Mouse (Mus musculus): ENCODE results near the gene Prrt3.

The Prrt3 gene

GRCm38 (mm10) chr6:113487125-113487576 is 14.6 kb downstream of the Prrt3 start:
- peak; percentile 33 for DNase-seq

GRCm38 (mm10) chr6:113483729-113484128 is 18.0 kb downstream of the Prrt3 start:
- DNase-seq, result no peak

DNA sequence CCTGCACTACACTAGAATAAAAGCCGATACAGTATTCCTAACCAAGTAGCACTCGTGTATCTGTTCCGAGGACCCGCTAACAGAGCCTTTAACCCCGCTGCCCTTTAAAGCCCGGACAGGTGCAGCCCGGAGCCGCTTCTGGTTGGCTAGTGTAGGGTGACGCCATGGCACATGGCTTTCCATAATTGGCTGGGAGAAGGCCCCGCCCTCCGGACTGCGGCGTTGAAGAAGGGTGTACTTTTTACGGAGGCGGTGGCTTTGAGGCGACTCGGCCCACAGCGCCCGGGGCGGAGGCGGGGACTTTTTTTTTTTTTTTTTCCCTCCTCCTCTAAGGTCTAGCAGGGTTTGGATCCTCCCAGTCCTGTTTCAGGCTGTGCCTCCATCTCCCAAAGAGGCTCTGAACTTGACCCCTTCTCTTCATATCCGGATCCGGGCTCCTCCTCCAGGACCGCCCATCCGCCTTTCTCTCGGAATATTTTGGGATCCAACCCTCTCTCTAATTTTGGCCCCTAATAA is 18.6 kb downstream of the Prrt3 start, which contains the start of gene Creld1:
Creld1 (plus strand) TSS at position 198 of the 516 bp plus-strand sequence.
- DNase-seq, result peak; percentile 91

DNA sequence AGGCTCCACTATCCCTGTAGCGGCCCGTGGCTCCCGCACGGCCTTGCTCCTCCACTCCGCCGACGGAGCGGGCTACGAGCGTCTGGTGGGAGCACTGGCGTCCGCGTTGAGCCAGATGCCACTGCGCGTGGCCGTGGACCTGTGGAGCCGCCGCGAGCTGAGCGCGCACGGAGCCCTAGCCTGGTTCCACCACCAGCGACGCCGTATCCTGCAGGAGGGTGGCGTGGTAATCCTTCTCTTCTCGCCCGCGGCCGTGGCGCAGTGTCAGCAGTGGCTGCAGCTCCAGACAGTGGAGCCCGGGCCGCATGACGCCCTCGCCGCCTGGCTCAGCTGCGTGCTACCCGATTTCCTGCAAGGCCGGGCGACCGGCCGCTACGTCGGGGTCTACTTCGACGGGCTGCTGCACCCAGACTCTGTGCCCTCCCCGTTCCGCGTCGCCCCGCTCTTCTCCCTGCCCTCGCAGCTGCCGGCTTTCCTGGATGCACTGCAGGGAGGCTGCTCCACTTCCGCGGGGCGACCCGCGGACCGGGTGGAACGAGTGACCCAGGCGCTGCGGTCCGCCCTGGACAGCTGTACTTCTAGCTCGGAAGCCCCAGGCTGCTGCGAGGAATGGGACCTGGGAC is 19.1 kb downstream of the Prrt3 start:
- peak; percentile 39 for DNase-seq

DNA sequence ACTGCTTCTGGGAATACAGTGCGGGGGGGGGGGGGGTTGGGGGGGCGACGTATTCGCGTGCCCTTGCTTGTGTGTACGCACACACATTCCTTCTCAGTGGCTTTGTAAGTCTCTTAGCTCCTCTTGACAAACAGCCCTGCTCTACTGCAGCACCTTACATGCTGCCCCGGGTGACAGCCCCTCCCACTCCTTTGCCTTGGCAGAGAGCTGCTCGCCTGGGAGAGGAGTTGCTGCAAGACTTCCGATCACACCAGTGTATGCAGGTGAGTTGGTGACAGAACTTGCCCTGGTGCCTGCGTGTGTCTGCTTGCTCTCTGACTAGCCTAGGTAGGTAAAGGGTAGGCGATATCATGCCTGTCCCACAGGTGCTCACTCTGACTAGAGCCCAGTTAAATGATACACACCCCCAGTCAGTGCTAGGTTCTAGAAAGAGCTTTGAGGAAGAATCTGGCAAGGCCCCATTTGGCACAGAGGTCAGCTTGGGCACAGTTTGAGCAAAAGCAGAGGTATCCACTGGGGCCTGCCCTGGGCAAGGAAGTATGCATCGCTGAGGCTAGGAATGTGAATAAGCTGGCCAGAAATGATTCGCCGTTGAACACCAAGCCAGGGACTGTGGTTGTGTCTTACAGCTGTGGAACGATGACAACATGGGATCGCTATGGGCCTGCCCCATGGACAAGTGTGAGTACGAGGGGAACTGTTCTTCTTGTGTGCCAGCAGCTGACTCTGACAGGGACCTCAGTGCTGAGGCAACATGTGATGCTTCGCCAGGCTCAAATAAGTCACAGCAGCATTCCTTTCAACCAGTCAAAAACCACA is 21.0 kb downstream of the Prrt3 start:
- DNase-seq, result no peak

DNA sequence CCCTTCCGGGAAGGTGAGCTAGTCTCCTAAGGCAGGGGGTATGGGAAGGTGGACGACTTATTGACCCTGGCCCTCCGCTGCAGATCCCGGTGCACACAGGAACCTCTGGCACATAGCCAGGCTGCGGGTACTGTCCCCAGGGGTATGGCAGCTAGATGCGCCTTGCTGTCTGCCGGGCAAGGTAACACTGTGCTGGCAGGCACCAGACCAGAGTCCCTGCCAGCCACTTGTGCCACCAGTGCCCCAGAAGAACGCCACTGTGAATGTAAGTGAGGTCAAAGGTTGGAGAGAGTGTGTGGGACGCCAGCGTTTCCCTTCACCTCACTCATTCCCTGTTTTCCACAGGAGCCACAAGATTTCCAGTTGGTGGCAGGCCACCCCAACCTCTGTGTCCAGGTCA is 22.8 kb downstream of the Prrt3 start:
- no peak for DNase-seq

DNA sequence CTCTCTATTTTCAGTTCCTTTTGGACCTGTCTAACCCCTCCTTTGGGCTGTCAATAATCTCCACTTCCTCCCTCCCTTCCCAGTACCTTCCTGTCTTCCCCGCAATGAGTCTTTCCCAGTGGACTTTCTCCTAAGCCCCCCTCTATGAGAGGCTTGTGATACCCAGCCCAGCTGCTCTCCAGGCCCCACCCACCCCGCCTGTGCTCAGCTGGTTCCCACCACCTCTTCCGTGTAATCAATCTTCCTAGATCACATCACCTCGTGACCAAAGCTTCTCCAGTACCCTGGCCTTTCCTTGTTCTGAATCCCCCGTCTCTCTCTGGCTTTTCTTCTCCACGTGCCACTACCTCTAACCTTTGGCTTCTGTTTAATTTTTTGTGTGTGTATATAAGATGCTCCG is 24.4 kb downstream of the Prrt3 start:
- no peak for DNase-seq

- no peak for DNase-seq
These were observed 28.0 kb downstream of the Prrt3 start for GRCm38 (mm10) chr6:113473715-113474114.

DNA sequence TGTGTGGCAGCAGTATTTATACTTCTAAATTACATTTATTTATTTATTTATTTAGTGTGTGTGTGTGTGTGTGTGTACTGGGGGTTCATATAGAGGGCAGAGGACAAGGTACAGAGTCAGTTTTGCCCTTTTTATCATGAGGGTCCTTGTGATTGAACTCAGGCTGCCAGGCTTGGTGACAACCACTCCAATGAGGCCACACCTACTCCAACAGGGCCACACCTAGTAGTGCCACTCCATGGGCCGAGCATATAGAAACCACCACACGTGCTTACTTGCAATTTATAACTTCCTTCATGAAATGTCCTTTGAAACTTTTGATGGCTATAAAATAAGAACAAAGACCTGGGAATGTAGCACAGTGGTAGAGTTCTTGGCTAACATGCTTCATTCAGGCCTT is 28.5 kb downstream of the Prrt3 start:
- no peak for DNase-seq

- DNase-seq, result no peak
These were observed 29.7 kb downstream of the Prrt3 start for GRCm38 (mm10) chr6:113472061-113472460.

DNA sequence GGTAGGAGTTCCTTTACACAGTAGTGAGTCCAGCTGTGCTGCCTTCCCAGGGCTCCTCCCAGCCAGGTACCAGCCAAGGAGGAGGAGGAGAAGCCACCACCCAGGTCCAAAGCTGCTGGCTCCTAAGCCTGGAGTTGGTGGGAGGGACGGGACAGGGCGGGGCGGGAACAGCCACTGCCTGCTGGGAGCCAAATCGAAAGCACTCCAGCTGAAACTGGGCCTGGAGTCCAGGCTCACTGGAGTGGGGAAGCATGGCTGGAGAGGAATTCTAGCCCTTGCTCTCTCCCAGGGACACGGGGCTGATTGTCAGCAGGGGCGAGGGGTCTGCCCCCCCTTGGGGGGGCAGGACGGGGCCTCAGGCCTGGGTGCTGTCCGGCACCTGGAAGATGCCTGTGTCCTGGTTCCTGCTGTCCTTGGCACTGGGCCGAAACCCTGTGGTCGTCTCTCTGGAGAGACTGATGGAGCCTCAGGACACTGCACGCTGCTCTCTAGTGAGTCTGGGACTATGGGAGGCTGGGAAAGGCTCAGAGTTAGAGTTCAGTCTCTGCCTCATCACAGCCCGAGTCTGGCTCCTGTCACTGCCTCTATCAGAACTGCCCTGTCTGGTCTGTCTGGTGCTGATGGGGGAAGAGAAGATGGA is 30.3 kb downstream of the Prrt3 start, which contains the start of gene Il17rc:
Il17rc (plus strand) TSS at position 131 of the 640 bp plus-strand sequence.
- DNase-seq, result no peak

- DNase-seq, result peak; percentile 72
These were observed 32.3 kb downstream of the Prrt3 start for GRCm38 (mm10) chr6:113469432-113469831.

- peak; percentile 86 for DNase-seq
These were observed 32.7 kb downstream of the Prrt3 start for GRCm38 (mm10) chr6:113469021-113469420.

- DNase-seq, result no peak
These were observed 33.2 kb downstream of the Prrt3 start for GRCm38 (mm10) chr6:113468512-113468911.

GRCm38 (mm10) chr6:113465602-113466001 is 36.1 kb downstream of the Prrt3 start:
- no peak for DNase-seq

DNA sequence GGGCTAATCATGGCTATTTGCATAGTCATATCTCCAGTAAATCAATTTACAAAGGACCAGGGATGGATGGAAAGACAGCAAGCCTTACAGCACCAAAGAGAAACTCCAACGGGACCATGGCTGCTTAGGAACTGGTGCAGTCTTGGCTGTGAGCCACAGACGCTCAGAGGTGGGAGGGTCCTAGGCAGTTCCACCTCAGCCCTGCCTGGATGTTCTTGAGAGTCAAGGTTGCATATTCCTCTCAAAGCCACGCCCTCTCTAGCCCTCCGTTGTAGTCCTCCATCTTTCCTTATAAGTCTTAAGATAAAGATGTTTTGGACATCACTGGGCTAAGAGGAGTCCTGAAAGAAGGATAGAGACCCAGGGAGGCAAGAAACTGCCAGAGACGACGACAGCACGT is 37.7 kb downstream of the Prrt3 start:
- no peak for DNase-seq

GRCm38 (mm10) chr6:113458635-113459034 is 43.1 kb downstream of the Prrt3 start:
- peak; percentile 36 for DNase-seq

GRCm38 (mm10) chr6:113457952-113458534 is 43.7 kb downstream of the Prrt3 start, which contains the start of gene Il17re:
Il17re (plus strand) TSS chr6:113458484.
- DNase-seq, result peak; percentile 64

GRCm38 (mm10) chr6:113455007-113455406 is 46.7 kb downstream of the Prrt3 start:
- peak; percentile 29 for DNase-seq

- no peak for DNase-seq
These were observed 49.9 kb downstream of the Prrt3 start for GRCm38 (mm10) chr6:113451839-113452238.

DNA sequence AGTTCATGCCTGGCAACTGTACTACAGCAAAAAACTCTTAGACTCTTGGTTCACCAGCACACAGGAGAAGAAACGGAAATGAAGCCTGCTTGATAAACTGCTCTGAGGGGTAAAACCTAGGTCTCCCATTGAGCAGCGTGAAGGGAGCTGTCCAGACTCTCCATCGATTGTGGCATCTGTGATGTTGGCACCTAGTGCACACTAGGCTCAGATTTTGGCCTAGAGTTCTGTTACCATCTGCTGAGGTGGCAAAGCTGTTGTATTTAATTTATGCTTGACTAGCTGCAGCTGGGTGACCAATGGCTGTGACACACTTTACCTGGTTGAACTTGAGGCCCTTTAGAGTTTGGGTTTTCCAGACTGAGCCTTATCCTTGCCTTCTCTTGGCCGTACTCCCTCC is 54.1 kb downstream of the Prrt3 start:
- DNase-seq, result no peak

DNA sequence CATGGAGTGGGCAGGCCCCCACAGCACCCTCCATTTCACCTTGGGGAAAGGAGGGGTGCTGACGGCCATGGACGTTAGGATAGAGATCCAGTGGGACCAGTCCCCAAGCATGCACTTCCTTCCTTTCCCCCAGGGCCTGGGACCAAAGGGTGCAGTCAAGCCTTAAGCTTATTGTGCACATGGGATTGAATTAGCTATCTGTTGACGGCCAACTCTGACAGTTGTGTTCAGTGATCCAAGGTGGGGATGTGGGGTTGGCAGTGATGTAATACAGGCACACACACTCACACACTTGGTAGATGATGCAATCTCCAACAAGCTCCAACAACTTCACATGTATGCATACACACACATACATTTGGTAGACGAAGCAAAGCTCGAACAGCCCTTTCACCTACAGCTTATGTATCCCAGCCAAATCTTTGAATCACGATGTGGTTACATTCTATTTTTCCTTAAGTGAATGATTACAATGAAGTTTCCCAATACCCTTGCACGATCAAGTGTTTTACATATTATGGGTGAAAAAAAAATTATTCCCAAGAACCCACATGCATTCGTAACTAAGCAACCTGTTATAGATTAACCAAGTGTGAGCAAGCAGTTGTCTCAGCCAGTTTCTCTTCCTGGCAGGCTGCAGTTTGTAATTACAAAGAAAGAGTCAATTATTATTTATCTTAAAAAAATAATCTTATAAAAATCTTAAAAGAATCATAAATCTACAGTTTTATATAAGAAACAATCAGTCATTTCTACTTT is 57.3 kb downstream of the Prrt3 start:
- no peak for DNase-seq
